Mouse (Mus musculus): ENCODE data around the gene Tyw1. TPM values are rescaled to one million over a fixed set of nuclear protein-coding genes. Genes with fewer than 3 reads are reported as not detected.
A peak's percentile ranks its signal among the peaks of the same experiment; 100 is the strongest.

Gene Tyw1
- total and polyA plus RNA-seq, 2 experiments from 2014 or later, result 16.3 to 18.3 TPM

DNA sequence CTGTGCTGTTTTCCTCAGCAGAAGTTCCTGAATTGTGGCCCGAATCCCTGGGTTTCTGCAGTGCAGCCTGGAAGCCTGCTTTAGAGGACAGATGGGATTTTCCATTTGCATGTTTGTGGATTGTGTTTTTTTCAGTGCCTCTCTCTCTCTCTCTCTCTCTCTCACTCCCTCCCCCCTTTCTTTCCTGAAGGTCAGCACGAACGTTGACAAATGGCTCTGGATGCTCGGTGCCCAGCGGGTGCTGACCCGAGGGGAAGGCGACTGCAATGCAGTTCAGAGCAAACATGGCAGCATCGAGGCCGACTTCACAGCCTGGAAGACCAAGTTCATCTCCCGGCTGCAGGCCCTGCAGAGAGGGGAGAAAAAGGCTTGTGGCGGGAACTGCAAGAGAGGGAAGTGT is 13.6 kb downstream of the Tyw1 start:
- no peak for DNase-seq (ENCODE audit: low spot score)
- TF ChIP-seq CTCF (IDR thresholded peaks at IDR 0.05), result no peak

DNA sequence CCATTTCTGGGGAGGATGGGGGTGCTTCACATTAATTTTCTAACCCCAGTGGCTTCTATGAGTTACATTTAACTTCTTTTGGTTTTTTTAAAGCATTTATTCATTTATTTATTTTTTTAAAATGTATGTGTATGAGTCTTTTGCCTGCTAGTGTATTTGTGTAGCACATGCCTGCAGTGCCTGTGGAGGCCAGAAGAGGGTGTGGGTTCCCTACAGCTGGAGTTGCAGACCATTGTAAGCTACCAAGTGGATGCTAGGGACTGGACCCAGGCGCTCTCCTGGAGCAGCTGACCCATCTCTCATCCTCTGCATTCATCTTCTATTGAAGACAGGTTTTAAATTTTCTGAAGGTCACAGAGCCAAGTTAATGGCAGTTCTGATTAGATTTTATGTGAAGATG is 16.9 kb downstream of the Tyw1 start:
- 100% methylated on average over 1 of the region's 1 CpGs for WGBS
- no peak for DNase-seq (ENCODE audit: low spot score)
- Histone ChIP-seq H3K36me3 (ENCODE audit: insufficient read depth, low read length) (peaks cover 23% of the 10 kb centered on the region), H3K9ac (replicated peaks; ENCODE audit: low read length, poor library complexity, severe bottlenecking) (no peak overlapping the region), H3K27ac (ENCODE audit: low read depth, low read length) (no peak overlapping the region), H3K27me3 (ENCODE audit: insufficient read depth, low read length) (no peaks in the 10 kb centered on the region), H3K9me3 (ENCODE audit: low read length) (no peaks in the 10 kb centered on the region), H3K4me3 (ENCODE audit: low read depth, low read length) (no peak overlapping the region), H3K4me2 (ENCODE audit: low read depth, low read length, poor library complexity, severe bottlenecking) (no peak overlapping the region), H3K4me1 (ENCODE audit: insufficient read depth, low read length) (no peaks in the 10 kb centered on the region)
- ATAC-seq (ENCODE audit: low FRiP score), result no peak
- peak; percentile 55 for TF ChIP-seq CTCF (IDR thresholded peaks at IDR 0.05)

More for the DNA sequence above, 13.6 kb downstream of the Tyw1 start:
- 85% methylated on average over 11 of the region's 11 CpGs for WGBS
- H3K27ac ChIP-seq (ENCODE audit: low read depth, low read length), result no peak overlapping the region
- peaks cover 17% of the 10 kb centered on the region for H3K36me3 ChIP-seq (ENCODE audit: insufficient read depth, low read length)
- ATAC-seq (ENCODE audit: low FRiP score), result no peak
- no peak overlapping the region for H3K4me3 ChIP-seq (ENCODE audit: low read depth, low read length)
- no peak overlapping the region for H3K4me2 ChIP-seq (ENCODE audit: low read depth, low read length, poor library complexity, severe bottlenecking)
- H3K9ac ChIP-seq (replicated peaks; ENCODE audit: low read length, poor library complexity, severe bottlenecking), result no peak overlapping the region
- H3K27me3 ChIP-seq (ENCODE audit: insufficient read depth, low read length), result no peaks in the 10 kb centered on the region
- H3K9me3 ChIP-seq (ENCODE audit: low read length), result no peaks in the 10 kb centered on the region
- no peaks in the 10 kb centered on the region for H3K4me1 ChIP-seq (ENCODE audit: insufficient read depth, low read length)

DNA sequence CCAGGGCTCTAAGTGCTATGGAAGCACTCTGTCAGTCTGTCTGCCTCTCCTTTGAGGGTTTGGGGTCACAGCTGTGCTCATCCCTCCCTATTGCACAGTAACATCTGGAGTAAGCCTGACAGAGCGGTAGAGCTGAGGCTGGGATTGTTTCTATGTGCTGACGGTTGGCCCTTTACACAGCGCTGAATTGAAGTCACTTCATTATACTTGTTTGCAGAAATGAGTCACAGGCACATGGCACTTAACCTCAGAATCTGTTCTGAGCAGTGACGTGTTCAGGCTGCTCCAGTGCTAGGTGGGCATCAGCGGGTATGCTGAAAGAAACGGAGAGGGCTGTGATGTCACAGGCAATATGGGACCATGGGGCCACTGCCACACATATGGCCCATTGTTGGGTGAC is 17.6 kb downstream of the Tyw1 start:
- H3K4me2 ChIP-seq (ENCODE audit: low read depth, low read length, poor library complexity, severe bottlenecking), result no peak overlapping the region
- DNase-seq (ENCODE audit: low spot score) (no peak), ATAC-seq (ENCODE audit: low FRiP score) (no peak)
- H3K36me3 ChIP-seq (ENCODE audit: insufficient read depth, low read length), result peaks cover 20% of the 10 kb centered on the region
- no peak overlapping the region for H3K27ac ChIP-seq (ENCODE audit: low read depth, low read length)
- 93% methylated on average over 6 of the region's 6 CpGs for WGBS
- H3K9ac ChIP-seq (replicated peaks; ENCODE audit: low read length, poor library complexity, severe bottlenecking), result no peak overlapping the region
- H3K27me3 ChIP-seq (ENCODE audit: insufficient read depth, low read length), result no peaks in the 10 kb centered on the region
- no peaks in the 10 kb centered on the region for H3K9me3 ChIP-seq (ENCODE audit: low read length)
- no peak for TF ChIP-seq CTCF (IDR thresholded peaks at IDR 0.05)
- H3K4me3 ChIP-seq (ENCODE audit: low read depth, low read length), result no peak overlapping the region
- H3K4me1 ChIP-seq (ENCODE audit: insufficient read depth, low read length), result no peaks in the 10 kb centered on the region

DNA sequence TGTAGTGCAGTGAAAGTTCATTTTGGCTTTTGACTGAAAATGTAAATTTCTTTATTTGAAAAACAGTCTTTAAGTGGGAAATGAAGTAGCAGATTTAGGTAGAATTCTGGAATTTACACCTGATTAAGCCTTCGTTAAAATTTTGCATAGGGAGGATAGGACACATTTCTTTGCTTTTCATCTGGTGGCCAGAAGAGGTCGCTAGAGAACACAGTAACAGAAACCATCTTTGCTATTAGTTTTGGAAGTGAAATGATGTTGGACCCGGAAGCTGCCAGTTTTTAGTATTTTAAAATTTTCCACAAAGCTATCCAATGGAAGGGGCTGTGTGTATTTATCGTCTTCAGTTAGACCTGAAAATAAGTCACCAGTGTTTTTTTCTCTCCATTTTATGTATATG is 20.1 kb downstream of the Tyw1 start:
- WGBS, result 51% methylated on average over 4 of the region's 4 CpGs
- no peaks in the 10 kb centered on the region for H3K9me3 ChIP-seq (ENCODE audit: low read length)
- TF ChIP-seq CTCF (IDR thresholded peaks at IDR 0.05), result peak; percentile 89
- H3K4me2 ChIP-seq (ENCODE audit: low read depth, low read length, poor library complexity, severe bottlenecking), result no peak overlapping the region
- no peak overlapping the region for H3K27ac ChIP-seq (ENCODE audit: low read depth, low read length)
- ATAC-seq (ENCODE audit: low FRiP score), result no peak
- peak; percentile 67 for DNase-seq (ENCODE audit: low spot score)
- H3K4me1 ChIP-seq (ENCODE audit: insufficient read depth, low read length), result no peaks in the 10 kb centered on the region
- H3K27me3 ChIP-seq (ENCODE audit: insufficient read depth, low read length), result no peaks in the 10 kb centered on the region
- H3K36me3 ChIP-seq (ENCODE audit: insufficient read depth, low read length), result peaks cover 21% of the 10 kb centered on the region
- H3K4me3 ChIP-seq (ENCODE audit: low read depth, low read length), result no peak overlapping the region
- H3K9ac ChIP-seq (replicated peaks; ENCODE audit: low read length, poor library complexity, severe bottlenecking), result no peak overlapping the region

DNA sequence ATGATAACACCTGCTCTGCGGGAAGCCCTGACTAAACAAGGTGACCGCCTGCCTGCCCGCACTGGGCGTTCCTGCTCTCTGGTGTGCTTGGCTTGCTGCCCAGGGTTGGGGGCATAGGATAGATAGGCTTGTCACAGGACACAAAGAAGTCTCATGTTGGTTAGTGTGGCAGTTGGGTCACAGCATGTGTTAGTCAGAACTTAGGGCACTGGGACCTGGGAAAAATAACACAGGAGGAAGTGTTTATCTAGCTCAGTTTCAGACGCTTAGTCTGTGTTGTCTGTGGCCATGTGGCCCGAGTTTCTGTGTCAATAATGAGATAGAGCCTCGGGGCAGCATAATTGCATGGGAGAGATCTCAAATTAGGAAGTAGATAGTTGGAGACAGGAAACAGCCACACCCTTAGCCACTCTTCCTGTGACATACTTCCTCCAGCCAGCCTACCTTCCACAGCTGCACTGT is 22.6 kb downstream of the Tyw1 start:
- H3K9me3 ChIP-seq (ENCODE audit: low read length), result no peaks in the 10 kb centered on the region
- H3K9ac ChIP-seq (replicated peaks; ENCODE audit: low read length, poor library complexity, severe bottlenecking), result no peak overlapping the region
- H3K4me1 ChIP-seq (ENCODE audit: insufficient read depth, low read length), result no peaks in the 10 kb centered on the region
- DNase-seq (ENCODE audit: low spot score), result no peak
- 89% methylated on average over 7 of the region's 7 CpGs for WGBS
- H3K27ac ChIP-seq (ENCODE audit: low read depth, low read length), result no peak overlapping the region
- peaks cover 29% of the 10 kb centered on the region for H3K36me3 ChIP-seq (ENCODE audit: insufficient read depth, low read length)
- H3K27me3 ChIP-seq (ENCODE audit: insufficient read depth, low read length), result no peaks in the 10 kb centered on the region
- H3K4me2 ChIP-seq (ENCODE audit: low read depth, low read length, poor library complexity, severe bottlenecking), result no peak overlapping the region
- no peak for TF ChIP-seq CTCF (IDR thresholded peaks at IDR 0.05)
- H3K4me3 ChIP-seq (ENCODE audit: low read depth, low read length), result no peak overlapping the region
- ATAC-seq (ENCODE audit: low FRiP score), result no peak

DNA sequence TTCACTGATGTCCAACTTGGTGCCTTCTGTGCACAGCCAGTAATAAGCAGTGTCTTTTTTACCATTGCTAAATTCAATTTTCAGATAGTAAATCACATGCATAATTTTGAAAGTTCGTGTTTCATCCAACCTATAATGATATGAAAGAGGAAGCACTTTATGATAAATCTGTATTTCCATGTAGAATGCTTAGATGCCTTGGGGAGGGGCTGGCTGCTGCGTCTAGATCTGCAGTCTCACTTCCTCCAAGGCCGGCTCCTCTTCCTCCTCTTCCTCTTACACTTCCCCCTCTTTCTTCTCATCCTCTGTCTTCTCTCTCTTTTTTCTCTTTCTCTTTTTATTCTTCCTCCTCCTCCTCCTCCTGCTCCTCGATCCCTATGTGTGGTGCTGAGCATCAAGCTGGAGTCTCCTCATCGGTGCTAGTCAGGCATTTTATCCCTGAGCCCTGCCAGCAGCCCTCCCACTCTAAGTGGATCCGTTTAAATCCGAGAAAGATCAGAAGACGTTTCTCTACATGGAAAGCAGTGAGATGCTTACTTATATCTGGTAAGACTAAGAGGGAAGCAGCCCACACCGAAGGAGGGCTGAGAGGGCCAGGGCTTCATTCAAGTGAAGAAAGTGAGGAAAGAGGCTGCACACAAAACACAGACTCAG is 27.8 kb downstream of the Tyw1 start:
- H3K27me3 ChIP-seq (ENCODE audit: insufficient read depth, low read length), result no peaks in the 10 kb centered on the region
- no peaks in the 10 kb centered on the region for H3K9me3 ChIP-seq (ENCODE audit: low read length)
- H3K27ac ChIP-seq (ENCODE audit: low read depth, low read length), result no peak overlapping the region
- H3K4me3 ChIP-seq (ENCODE audit: low read depth, low read length), result no peak overlapping the region
- ATAC-seq (ENCODE audit: low FRiP score) (no peak), DNase-seq (ENCODE audit: low spot score) (no peak)
- no peak overlapping the region for H3K9ac ChIP-seq (replicated peaks; ENCODE audit: low read length, poor library complexity, severe bottlenecking)
- H3K36me3 ChIP-seq (ENCODE audit: insufficient read depth, low read length), result peaks cover 36% of the 10 kb centered on the region
- H3K4me1 ChIP-seq (ENCODE audit: insufficient read depth, low read length), result no peaks in the 10 kb centered on the region
- WGBS, result 97% methylated on average over 9 of the region's 9 CpGs
- TF ChIP-seq CTCF (IDR thresholded peaks at IDR 0.05), result no peak
- H3K4me2 ChIP-seq (ENCODE audit: low read depth, low read length, poor library complexity, severe bottlenecking), result no peak overlapping the region
